Mouse (Mus musculus): ENCODE measurements around the gene Aff3. TPM values are rescaled to one million over a fixed set of nuclear protein-coding genes. Genes with fewer than 3 reads are reported as not detected.

Gene Aff3
- total and polyA plus RNA-seq, 3 experiments: 1.4 to 3.1 (median 2.4) TPM

DNA sequence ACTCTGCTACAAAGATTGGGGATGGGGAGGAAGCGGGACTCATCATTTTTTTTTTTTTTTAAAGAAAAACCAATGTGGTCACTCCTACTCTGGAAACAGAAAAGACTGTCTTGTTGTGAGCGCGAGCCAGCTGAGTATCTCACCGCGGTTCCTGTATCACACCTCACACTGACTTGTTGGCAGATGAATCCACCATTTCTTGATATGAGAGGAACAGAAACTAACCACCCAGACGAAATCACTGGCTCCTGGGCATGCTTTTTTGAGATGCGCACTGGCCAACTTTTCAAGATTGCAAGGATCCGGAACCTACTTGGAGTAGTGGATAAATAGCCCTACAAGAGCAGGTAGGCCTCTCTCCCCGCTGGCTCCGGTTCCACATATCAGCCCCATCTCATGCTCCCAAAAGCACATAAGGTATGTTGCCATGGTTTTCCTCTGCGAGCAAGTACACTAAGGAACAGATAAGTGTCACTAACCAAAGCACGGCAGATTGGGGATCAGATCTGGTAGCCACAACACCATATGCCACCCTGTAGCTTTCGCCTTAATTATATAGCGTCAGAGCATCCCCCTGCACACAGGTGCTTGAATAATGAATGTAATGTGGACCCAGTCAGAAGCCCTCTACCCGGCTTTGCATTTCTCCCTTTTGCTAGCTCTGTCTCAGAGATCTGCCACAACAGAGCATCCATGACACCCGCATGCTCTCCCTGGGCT lies 32.1 kb downstream of the Aff3 start:
- DNase-seq: no peak
- intact Hi-C loops (cut with DNase I): no loop called here
- WGBS: 87% methylated on average over 16 of the region's 16 CpGs

GRCm38 (mm10) chr1:38631501-38632279 lies 33.1 kb downstream of the Aff3 start:
- H3K27ac ChIP-seq: no peak overlapping the region
- WGBS: 55% methylated on average over 7 of the region's 7 CpGs
- H3K9ac ChIP-seq (ENCODE audit: low read depth, low read length): no peak overlapping the region
- no peak overlapping the region for H3K4me3 ChIP-seq
- intact Hi-C loops (cut with DNase I): no loop called here
- TF ChIP-seq POLR2A (IDR thresholded peaks at IDR 0.05; ENCODE audit: insufficient read depth, low read depth, low read length): no peak
- no peak for TF ChIP-seq CTCF (IDR thresholded peaks at IDR 0.05)
- TF ChIP-seq EP300 (IDR thresholded peaks at IDR 0.05; ENCODE audit: insufficient read depth, low read depth, low read length): no peak
- DNase-seq: no peak
- no peaks in the 10 kb centered on the region for H3K4me1 ChIP-seq (ENCODE audit: control insufficient read depth, insufficient read depth, low read length)
- peaks cover 6% of the 10 kb centered on the region for H3K27me3 ChIP-seq (ENCODE audit: control insufficient read depth, insufficient read depth, low read length)
- H3K36me3 ChIP-seq (ENCODE audit: control insufficient read depth, insufficient read depth, low read length): no peaks in the 10 kb centered on the region
- H3K79me2 ChIP-seq (replicated peaks; ENCODE audit: control insufficient read depth, insufficient read depth, low read length): no peaks in the 10 kb centered on the region

More for the DNA sequence above, 32.1 kb downstream of the Aff3 start:
- Histone ChIP-seq H3K36me3 (ENCODE audit: control insufficient read depth, insufficient read depth, low read length) (no peaks in the 10 kb centered on the region), H3K79me2 (replicated peaks; ENCODE audit: control insufficient read depth, insufficient read depth, low read length) (no peaks in the 10 kb centered on the region), H3K27ac (no peak overlapping the region), H3K9ac (ENCODE audit: low read depth, low read length) (no peak overlapping the region), H3K4me1 (ENCODE audit: control insufficient read depth, insufficient read depth, low read length) (no peaks in the 10 kb centered on the region), H3K27me3 (ENCODE audit: control insufficient read depth, insufficient read depth, low read length) (peaks cover 2% of the 10 kb centered on the region), H3K4me3 (no peak overlapping the region)
- no peak for TF ChIP-seq POLR2A (IDR thresholded peaks at IDR 0.05; ENCODE audit: insufficient read depth, low read depth, low read length)
- no peak for TF ChIP-seq CTCF (IDR thresholded peaks at IDR 0.05)
- TF ChIP-seq EP300 (IDR thresholded peaks at IDR 0.05; ENCODE audit: insufficient read depth, low read depth, low read length): no peak

- no peaks in the 10 kb centered on the region for H3K79me2 ChIP-seq (replicated peaks; ENCODE audit: control insufficient read depth, insufficient read depth, low read length)
- peaks cover 10% of the 10 kb centered on the region for H3K27me3 ChIP-seq (ENCODE audit: control insufficient read depth, insufficient read depth, low read length)
- no peak overlapping the region for H3K4me3 ChIP-seq
- peaks cover 3% of the 10 kb centered on the region; the same call in 1 of the 2 replicates for H3K4me1 ChIP-seq (ENCODE audit: control insufficient read depth, insufficient read depth, low read length)
- intact Hi-C loops (cut with DNase I): loop anchor here (10.0 kb wide), 1 partner anchor 444 kb away; no protein-coding TSS in a partner anchor
- H3K9ac ChIP-seq (ENCODE audit: low read depth, low read length): no peak overlapping the region
- TF ChIP-seq POLR2A (IDR thresholded peaks at IDR 0.05; ENCODE audit: insufficient read depth, low read depth, low read length) (no peak), EP300 (IDR thresholded peaks at IDR 0.05; ENCODE audit: insufficient read depth, low read depth, low read length) (no peak), CTCF (IDR thresholded peaks at IDR 0.05) (no peak)
- peak; percentile 17 to 21 for DNase-seq
- no peaks in the 10 kb centered on the region for H3K36me3 ChIP-seq (ENCODE audit: control insufficient read depth, insufficient read depth, low read length)
- 50% methylated on average over 11 of the region's 11 CpGs for WGBS
- H3K27ac ChIP-seq: no peak overlapping the region
Measured at GRCm38 (mm10) chr1:38628901-38629585, 35.7 kb downstream of the Aff3 start.

DNA sequence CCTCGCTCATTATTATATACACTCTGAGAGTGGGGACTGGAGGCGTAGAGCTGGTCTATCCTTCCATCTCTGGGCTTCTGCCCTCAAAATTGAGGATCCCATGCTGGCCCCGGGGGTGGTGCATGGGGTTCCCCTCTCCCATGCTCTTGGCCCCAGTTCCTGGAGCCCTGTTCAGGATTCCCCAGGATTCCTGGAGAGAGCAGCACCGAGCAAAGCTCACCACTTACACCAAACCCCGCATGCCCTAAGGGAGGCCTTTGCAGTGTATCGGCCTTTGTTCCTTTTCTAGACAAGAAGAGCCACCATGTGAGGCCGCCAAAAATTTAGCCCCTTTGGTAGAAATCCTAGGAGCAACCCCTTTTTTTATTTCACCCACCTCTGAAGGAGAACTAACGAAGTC lies 36.3 kb downstream of the Aff3 start:
- H3K4me1 ChIP-seq (ENCODE audit: control insufficient read depth, insufficient read depth, low read length): peaks cover 3% of the 10 kb centered on the region; the same call in 1 of the 2 replicates
- no peaks in the 10 kb centered on the region for H3K36me3 ChIP-seq (ENCODE audit: control insufficient read depth, insufficient read depth, low read length)
- no peak overlapping the region for H3K9ac ChIP-seq (ENCODE audit: low read depth, low read length)
- DNase-seq: no peak
- WGBS: 54% methylated on average over 8 of the region's 8 CpGs
- H3K27me3 ChIP-seq (ENCODE audit: control insufficient read depth, insufficient read depth, low read length): peaks cover 10% of the 10 kb centered on the region
- H3K4me3 ChIP-seq: no peak overlapping the region
- H3K79me2 ChIP-seq (replicated peaks; ENCODE audit: control insufficient read depth, insufficient read depth, low read length): no peaks in the 10 kb centered on the region
- TF ChIP-seq EP300 (IDR thresholded peaks at IDR 0.05; ENCODE audit: insufficient read depth, low read depth, low read length) (no peak), POLR2A (IDR thresholded peaks at IDR 0.05; ENCODE audit: insufficient read depth, low read depth, low read length) (no peak), CTCF (IDR thresholded peaks at IDR 0.05) (no peak)
- intact Hi-C loops (cut with DNase I): loop anchor here (10.0 kb wide), 1 partner anchor 444 kb away; no protein-coding TSS in a partner anchor
- no peak overlapping the region for H3K27ac ChIP-seq

DNA sequence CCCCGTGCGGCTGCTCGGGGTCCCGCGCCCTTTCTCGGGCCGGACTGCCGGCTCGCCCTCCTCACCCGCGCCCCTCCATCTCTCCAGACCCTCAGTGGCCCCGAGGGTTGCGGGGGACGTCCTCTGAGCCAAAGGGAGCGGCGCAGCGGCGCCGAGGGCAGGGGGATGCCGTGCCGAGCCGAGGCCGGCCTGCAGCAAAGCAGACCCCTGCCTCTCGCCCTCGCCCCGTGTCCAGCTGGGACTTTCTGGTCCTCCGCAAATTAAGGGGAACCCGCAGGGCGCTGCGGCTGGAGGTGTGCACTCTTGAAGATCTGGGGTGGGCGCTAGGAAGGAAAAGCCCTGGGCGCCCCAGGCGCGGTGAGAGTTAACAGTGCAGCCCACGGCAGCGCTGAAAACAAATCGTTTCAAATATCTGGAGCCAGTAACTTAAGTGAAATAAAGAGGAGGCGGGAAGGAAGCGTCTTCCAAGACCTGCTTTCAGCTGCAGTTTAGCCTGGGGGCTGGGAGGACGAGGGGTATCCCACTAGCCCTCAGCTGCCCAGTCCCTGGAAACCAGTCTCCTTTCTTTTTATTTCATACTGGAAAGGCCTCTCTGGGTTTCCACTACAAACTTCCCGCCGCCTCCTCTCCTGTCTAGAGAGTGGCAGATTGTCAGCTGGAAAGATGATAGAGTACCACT lies 36.9 kb downstream of the Aff3 start:
- H3K36me3 ChIP-seq (ENCODE audit: control insufficient read depth, insufficient read depth, low read length): no peaks in the 10 kb centered on the region
- H3K4me1 ChIP-seq (ENCODE audit: control insufficient read depth, insufficient read depth, low read length): peaks cover 3% of the 10 kb centered on the region; the same call in 1 of the 2 replicates
- H3K27ac ChIP-seq: no peak overlapping the region
- intact Hi-C loops (cut with DNase I): loop anchor here (10.0 kb wide), 1 partner anchor 443 kb away; no protein-coding TSS in a partner anchor
- H3K27me3 ChIP-seq (ENCODE audit: control insufficient read depth, insufficient read depth, low read length): peaks cover 10% of the 10 kb centered on the region
- peak overlapping the region; percentile 72 for H3K9ac ChIP-seq (ENCODE audit: low read depth, low read length)
- 4% methylated on average over 36 of the region's 42 CpGs for WGBS
- peak overlapping the region; percentile 46 for H3K4me3 ChIP-seq
- no peak for TF ChIP-seq EP300 (IDR thresholded peaks at IDR 0.05; ENCODE audit: insufficient read depth, low read depth, low read length)
- DNase-seq: peak in 1 of 2 experiments; percentile 34
- no peaks in the 10 kb centered on the region for H3K79me2 ChIP-seq (replicated peaks; ENCODE audit: control insufficient read depth, insufficient read depth, low read length)
